Mouse (Mus musculus) small intestine, adult 2 months (tissue): ENCODE measurements around the gene Fzd7.

Experiments
- CTCF ChIP-seq: fragments of 200-500 bp; IDR thresholded peaks from 2 replicates; pipeline ENCODE4 v1.5.1; 2012; ENCODE audit warnings: low read depth, mild to moderate bottlenecking, control low read depth, inconsistent platforms, low read length, moderate library complexity, mixed read lengths; ENCODE audit not compliant: insufficient replicate concordance, insufficient read length; ENCODE audit errors: extremely low read depth
- POLR2A ChIP-seq: fragments of 200-500 bp; IDR thresholded peaks from 2 replicates; pipeline ENCODE4 v1.6.1; 2012; ENCODE audit warnings: low read depth, mild to moderate bottlenecking, control low read depth, inconsistent platforms, low read length, moderate library complexity

- no peak for TF ChIP-seq CTCF
- no peak for TF ChIP-seq POLR2A
Measured at GRCm38 (mm10) chr1:59522456-59522855, 40.2 kb downstream of the Fzd7 start.
